Mouse (Mus musculus) gastrocnemius, adult 2 months (tissue): ENCODE measurements around the gene Ctsw. TPM values are rescaled to one million over a fixed set of nuclear protein-coding genes. Genes with fewer than 3 reads are reported as not detected.

Experiments
- DNase-seq: peaks from one replicate; pipeline ENCODE4 v3.0.0; 2022
- H3K27ac ChIP-seq: fragments of 200-600 bp; 2 replicates; pipeline ENCODE4 v1.8.1; 2022; ENCODE audit warnings: mild to moderate bottlenecking
- H3K4me3 ChIP-seq: fragments of 200-600 bp; 2 replicates; pipeline ENCODE4 v1.8.1; 2022; ENCODE audit warnings: mild to moderate bottlenecking, moderate library complexity
- CTCF ChIP-seq: fragments of 200-600 bp; IDR thresholded peaks from 2 replicates; pipeline ENCODE4 v1.8.1; 2022; ENCODE audit warnings: antibody characterized with exemption, mild to moderate bottlenecking, moderate library complexity
- intact Hi-C: fragments of 180-260 bp; cut with DNase I; formaldehyde crosslinking; loops from one replicate; pipeline ENCODE4 v1.15.1; 2025
- long read RNA-seq, 2 experiments: library from polyadenylated mRNA; stranded (forward); transcript quantifications; one replicate each; pipeline ENCODE4 v2.0.0; 2021
- total RNA-seq, 2 experiments: library from RNA; stranded (reverse); gene quantifications; 2 replicates each; pipeline ENCODE4 v1.2.3; 2021

Ctsw gene
- not detected for total RNA-seq
- long read RNA-seq, experiment 1 = 0 reads
- long read RNA-seq, experiment 2 = 0 reads

- DNase-seq = no peak
- intact Hi-C loops = no loop called here
- Histone ChIP-seq H3K27ac (no peak within 1 kb of the TSS), H3K4me3 (no peak within 1 kb of the TSS)
- no peak for TF ChIP-seq CTCF
Observed at GRCm38 (mm10) chr19:5468374-5468773, at the start of gene Ctsw. Gene Ctsw (minus strand): TSS chr19:5468507.

- no peak for DNase-seq
- TF ChIP-seq CTCF = peak; percentile 7; the same call in 1 of the 2 replicates
- intact Hi-C loops = no loop called here
- Histone ChIP-seq H3K27ac (no peak overlapping the region), H3K4me3 (no peak overlapping the region)
Observed at GRCm38 (mm10) chr19:5516906-5517505, 48.7 kb upstream of the Ctsw start.

- no peak overlapping the region for H3K27ac ChIP-seq
- TF ChIP-seq CTCF = no peak; the same call in 1 of the 2 replicates
- no peak overlapping the region for H3K4me3 ChIP-seq
- intact Hi-C loops = no loop called here
- DNase-seq = no peak
Observed at GRCm38 (mm10) chr19:5515840-5516777, 47.8 kb upstream of the Ctsw start.

GRCm38 (mm10) chr19:5513005-5513349 lies 44.7 kb upstream of the Ctsw start:
- intact Hi-C loops = no loop called here
- no peak for DNase-seq
- TF ChIP-seq CTCF = no peak
- H3K27ac ChIP-seq = no peak overlapping the region
- H3K4me3 ChIP-seq = no peak overlapping the region

GRCm38 (mm10) chr19:5512091-5513004 lies 44.0 kb upstream of the Ctsw start:
- Histone ChIP-seq H3K4me3 (peak overlapping the region; percentile 35), H3K27ac (peak overlapping the region; percentile 44)
- DNase-seq = no peak
- TF ChIP-seq CTCF = no peak
- intact Hi-C loops = no loop called here

- Histone ChIP-seq H3K27ac (peak overlapping the region; percentile 89), H3K4me3 (peak overlapping the region; percentile 93)
- no peak for TF ChIP-seq CTCF
- no peak for DNase-seq
- intact Hi-C loops = loop anchor here (2.0 kb wide), 1 partner anchor 20 kb away; the partner anchor contains the start of gene Cfl1
Observed at GRCm38 (mm10) chr19:5511074-5511632, 42.8 kb upstream of the Ctsw start.

GRCm38 (mm10) chr19:5510031-5511026 lies 42.0 kb upstream of the Ctsw start, which contains the start of gene Snx32:
Gene Snx32 (minus strand): TSS chr19:5510538.
- DNase-seq = peak; percentile 99
- intact Hi-C loops = loop anchor here (2.0 kb wide), 1 partner anchor 20 kb away; the partner anchor contains the start of gene Cfl1
- Histone ChIP-seq H3K27ac (peak within 1 kb of the TSS; percentile 89), H3K4me3 (peak within 1 kb of the TSS; percentile 93)
- TF ChIP-seq CTCF = peak; percentile 45

- Histone ChIP-seq H3K4me3 (no peak within 1 kb of the TSS), H3K27ac (no peak within 1 kb of the TSS)
- TF ChIP-seq CTCF = no peak
- DNase-seq = no peak
- intact Hi-C loops = no loop called here
Observed at GRCm38 (mm10) chr19:5503687-5504086, 35.4 kb upstream of the Ctsw start, which contains the start of gene 1700020D05Rik. Gene 1700020D05Rik (minus strand): TSS chr19:5503787.

- no peak overlapping the region for H3K27ac ChIP-seq
- no peak overlapping the region for H3K4me3 ChIP-seq
- no peak for DNase-seq
- TF ChIP-seq CTCF = no peak
- intact Hi-C loops = no loop called here
Observed at GRCm38 (mm10) chr19:5500330-5500875, 32.1 kb upstream of the Ctsw start.

- no peak for TF ChIP-seq CTCF
- Histone ChIP-seq H3K27ac (peak overlapping the region; percentile 62), H3K4me3 (no peak overlapping the region)
- no peak for DNase-seq
- intact Hi-C loops = no loop called here
Observed at GRCm38 (mm10) chr19:5496052-5496370, 27.7 kb upstream of the Ctsw start.
